Mouse (Mus musculus) kidney, postnatal 0 days (tissue): Measurements from ENCODE around the gene Dmwd. TPM values are rescaled to one million over a fixed set of nuclear protein-coding genes. Genes with fewer than 3 reads are reported as not detected.

ENCODE experiments used
- ATAC-seq: fragments of 200-750 bp; cut with Nextera tagmentation; replicated peaks from 2 replicates; pipeline ENCODE4 v1.8.0; 2017; ENCODE audit warnings: low read depth, moderate number of reproducible peaks, moderate TSS enrichment, moderate library complexity; ENCODE audit not compliant: low FRiP score
- DNase-seq: peaks from one replicate; pipeline ENCODE4 v3.0.0-alpha.2; 2016; ENCODE audit warnings: low spot score
- H3K27ac ChIP-seq: fragments of 300-500 bp; sonication (generic); 2 replicates; pipeline ENCODE4 v1.5.1; 2014; ENCODE audit warnings: mild to moderate bottlenecking
- H3K27me3 ChIP-seq: fragments of 300-500 bp; sonication (generic); 2 replicates; pipeline ENCODE4 v1.6.1; 2014; ENCODE audit warnings: low read length, mixed read lengths; ENCODE audit not compliant: insufficient read depth
- H3K36me3 ChIP-seq: fragments of 300-500 bp; sonication (generic); 2 replicates; pipeline ENCODE4 v1.6.1; 2014; ENCODE audit warnings: low read length, mixed read lengths; ENCODE audit not compliant: insufficient read depth
- H3K4me1 ChIP-seq: fragments of 300-500 bp; sonication (generic); replicated peaks from 2 replicates; pipeline ENCODE4 v1.6.1; 2014; ENCODE audit warnings: antibody characterized with exemption, low read length, mixed read lengths; ENCODE audit not compliant: insufficient read depth
- H3K4me2 ChIP-seq: fragments of 300-500 bp; sonication (generic); 2 replicates; pipeline ENCODE4 v1.6.1; 2014; ENCODE audit warnings: mild to moderate bottlenecking, low read length, moderate library complexity, mixed read lengths
- H3K4me3 ChIP-seq: fragments of 300-500 bp; sonication (generic); replicated peaks from 2 replicates; pipeline ENCODE4 v1.5.1; 2014; ENCODE audit warnings: low read depth, low read length
- H3K9ac ChIP-seq: fragments of 300-500 bp; sonication (generic); 2 replicates; pipeline ENCODE4 v1.6.1; 2014; ENCODE audit warnings: low read depth, low read length
- H3K9me3 ChIP-seq: fragments of 300-500 bp; sonication (generic); replicated peaks from 2 replicates; pipeline ENCODE4 v1.6.1; 2016; ENCODE audit warnings: low read length, inconsistent platforms, mixed read lengths
- CTCF ChIP-seq: IDR thresholded peaks from 2 replicates; pipeline ENCODE4 v1.5.1; 2016; ENCODE audit warnings: antibody characterized with exemption, low read depth, mild to moderate bottlenecking, moderate library complexity
- WGBS: fragments of 180-500 bp; shearing (Covaris S2); extraction: QIAGEN DNeasy Blood & Tissue Kit; methylation state at CpG from one replicate; pipeline ENCODE4 v1.1.7; 2014; 5-methylcytosine and 5-hydroxymethylcytosine counted together
- polyA plus RNA-seq: library from polyadenylated mRNA; unstranded; fragments of >200 nt; fragmentation: Nextera tagmentation; extraction: Ambion mirVana; gene quantifications from 2 replicates; pipeline ENCODE4 v1.2.1, GENCODE M21; 2015

Dmwd gene
- polyA plus RNA-seq, 1 experiment from 2014 or later, result 16.9 TPM

DNA sequence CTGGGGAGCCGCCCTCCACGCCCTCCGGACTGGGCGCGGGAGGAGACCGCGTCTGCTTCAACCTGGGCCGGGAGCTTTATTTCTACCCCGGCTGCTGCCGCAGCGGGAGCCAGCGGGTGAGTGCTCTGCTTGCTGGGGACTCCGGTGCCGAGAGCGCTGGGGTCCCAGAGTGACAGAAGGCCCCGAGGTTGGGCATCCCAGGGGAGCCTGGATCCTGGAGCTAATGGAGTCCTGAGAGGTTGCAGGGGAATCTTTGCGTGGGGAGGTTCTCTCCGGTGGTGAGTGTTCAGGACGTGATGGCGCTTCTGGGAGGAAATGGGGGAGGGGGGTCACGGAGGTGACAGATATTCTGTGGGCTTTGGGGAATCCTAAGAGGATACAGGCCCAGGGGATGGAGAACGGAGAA lies 562 bp downstream of the Dmwd start:
- Histone ChIP-seq H3K27me3 (no peaks in the 10 kb centered on the region), H3K27ac (peak overlapping the region; percentile 92), H3K9me3 (no peaks in the 10 kb centered on the region), H3K4me3 (peak overlapping the region; percentile 72), H3K4me2 (peak overlapping the region; percentile 81), H3K4me1 (peaks cover 11% of the 10 kb centered on the region), H3K9ac (peak overlapping the region; percentile 99), H3K36me3 (peaks cover 20% of the 10 kb centered on the region)
- under 1% methylated on average over 20 of the region's 22 CpGs for WGBS
- peak; percentile 5 for ATAC-seq
- TF ChIP-seq CTCF, result no peak
- no peak for DNase-seq

DNA sequence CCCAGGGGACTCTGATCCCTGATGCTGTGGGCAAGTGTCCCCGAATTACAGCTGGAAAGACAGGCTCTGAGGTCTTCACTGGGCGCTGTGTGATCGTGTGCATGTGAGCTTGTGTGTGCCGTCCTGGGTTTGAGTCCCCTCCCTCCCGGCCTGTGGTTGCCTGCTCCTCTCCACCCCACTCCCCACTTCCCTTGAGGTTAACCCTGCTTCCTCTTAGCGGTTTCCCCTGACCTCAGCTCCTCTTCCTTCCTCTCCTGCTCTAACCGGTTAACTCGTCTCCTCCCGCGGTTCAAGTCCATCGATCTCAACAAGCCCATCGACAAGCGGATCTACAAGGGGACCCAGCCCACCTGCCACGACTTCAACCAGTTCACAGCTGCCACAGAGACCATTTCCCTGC lies 1.7 kb downstream of the Dmwd start:
- DNase-seq (no peak), ATAC-seq (no peak)
- Histone ChIP-seq H3K27me3 (no peaks in the 10 kb centered on the region), H3K9ac (peak overlapping the region; percentile 99; the same call in 1 of the 2 replicates), H3K4me1 (peaks cover 17% of the 10 kb centered on the region), H3K4me2 (peak overlapping the region; percentile 81), H3K27ac (no peak overlapping the region), H3K36me3 (peaks cover 28% of the 10 kb centered on the region), H3K9me3 (no peaks in the 10 kb centered on the region), H3K4me3 (peak overlapping the region; percentile 72; the same call in 1 of the 2 replicates)
- 38% methylated on average over 14 of the region's 14 CpGs for WGBS
- no peak for TF ChIP-seq CTCF

DNA sequence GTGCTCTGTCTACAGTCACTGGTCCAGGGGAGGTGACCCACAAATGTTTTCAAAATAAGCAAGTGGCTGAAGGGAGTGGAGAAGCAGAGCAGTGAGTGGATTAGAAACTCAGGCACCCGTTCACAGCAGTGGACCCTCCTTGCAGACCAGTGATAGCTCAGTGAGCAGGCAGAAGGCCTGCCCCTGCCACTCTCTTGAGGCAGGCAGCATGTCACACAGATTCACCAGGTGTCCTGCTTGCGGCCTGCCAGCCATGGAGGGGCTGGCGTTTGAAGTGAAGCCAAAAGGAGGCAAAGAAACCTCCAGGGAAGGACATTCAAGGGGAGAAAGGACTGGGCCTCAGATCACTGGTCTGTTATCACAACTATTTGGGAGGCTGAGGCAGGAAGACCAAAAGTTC lies 2.7 kb downstream of the Dmwd start:
- Histone ChIP-seq H3K36me3 (peaks cover 28% of the 10 kb centered on the region), H3K27me3 (no peaks in the 10 kb centered on the region), H3K27ac (no peak overlapping the region), H3K4me3 (no peak overlapping the region), H3K4me2 (no peak overlapping the region), H3K9ac (no peak overlapping the region), H3K9me3 (no peaks in the 10 kb centered on the region), H3K4me1 (peaks cover 26% of the 10 kb centered on the region)
- 57% methylated on average over 3 of the region's 3 CpGs for WGBS
- ATAC-seq (no peak), DNase-seq (no peak)
- TF ChIP-seq CTCF, result no peak

DNA sequence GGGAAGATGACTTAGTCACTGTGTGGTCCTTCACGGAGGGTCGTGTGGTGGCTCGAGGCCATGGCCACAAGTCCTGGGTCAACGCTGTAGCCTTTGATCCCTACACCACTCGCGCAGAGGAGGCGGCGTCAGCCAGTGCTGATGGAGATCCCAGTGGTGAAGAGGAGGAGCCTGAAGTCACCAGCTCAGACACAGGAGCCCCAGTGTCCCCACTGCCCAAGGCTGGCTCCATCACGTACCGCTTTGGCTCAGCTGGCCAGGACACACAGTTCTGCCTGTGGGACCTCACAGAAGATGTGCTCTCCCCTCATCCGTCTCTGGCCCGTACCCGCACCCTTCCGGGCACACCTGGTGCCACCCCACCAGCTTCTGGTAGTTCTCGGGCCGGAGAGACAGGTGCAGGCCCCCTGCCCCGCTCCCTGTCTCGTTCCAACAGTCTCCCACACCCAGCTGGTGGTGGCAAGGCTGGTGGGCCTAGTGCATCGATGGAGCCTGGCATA lies 4.5 kb downstream of the Dmwd start:
- Histone ChIP-seq H3K36me3 (peaks cover 28% of the 10 kb centered on the region), H3K9ac (no peak overlapping the region), H3K9me3 (no peaks in the 10 kb centered on the region), H3K4me3 (no peak overlapping the region), H3K4me2 (no peak overlapping the region), H3K4me1 (peaks cover 44% of the 10 kb centered on the region), H3K27me3 (no peaks in the 10 kb centered on the region), H3K27ac (no peak overlapping the region)
- ATAC-seq (no peak), DNase-seq (no peak)
- TF ChIP-seq CTCF, result no peak
- WGBS, result 79% methylated on average over 19 of the region's 19 CpGs

DNA sequence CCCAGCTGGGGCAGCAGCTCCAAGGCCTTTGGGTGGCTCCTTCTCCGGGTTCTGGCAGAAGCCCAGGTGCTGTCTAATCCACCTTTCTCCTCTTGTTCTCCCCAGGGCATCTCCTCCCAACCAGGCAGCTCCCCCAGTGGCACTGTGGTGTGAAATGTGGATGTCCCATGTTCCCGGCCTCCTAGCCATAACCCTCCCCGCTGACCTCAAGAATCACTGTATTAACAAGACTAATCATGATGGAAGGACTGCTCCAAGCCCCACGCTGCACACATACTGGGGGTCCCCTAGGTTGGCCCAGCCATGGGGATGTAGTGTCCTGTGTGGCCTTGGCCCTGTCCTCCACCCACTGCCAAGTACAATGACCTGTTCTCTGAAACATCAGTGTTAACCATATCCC lies 6.1 kb downstream of the Dmwd start:
- H3K9me3 ChIP-seq, result no peaks in the 10 kb centered on the region
- H3K4me3 ChIP-seq, result no peak overlapping the region
- H3K27ac ChIP-seq, result no peak overlapping the region
- no peaks in the 10 kb centered on the region for H3K27me3 ChIP-seq
- WGBS, result 75% methylated on average over 4 of the region's 4 CpGs
- no peak overlapping the region for H3K4me2 ChIP-seq
- TF ChIP-seq CTCF, result no peak
- peaks cover 49% of the 10 kb centered on the region for H3K4me1 ChIP-seq
- no peak for ATAC-seq
- H3K36me3 ChIP-seq, result peaks cover 28% of the 10 kb centered on the region
- 0 out of 2 replicates have a peak overlapping the region, but pooled peaks have one; percentile 23 for H3K9ac ChIP-seq
- DNase-seq, result no peak

DNA sequence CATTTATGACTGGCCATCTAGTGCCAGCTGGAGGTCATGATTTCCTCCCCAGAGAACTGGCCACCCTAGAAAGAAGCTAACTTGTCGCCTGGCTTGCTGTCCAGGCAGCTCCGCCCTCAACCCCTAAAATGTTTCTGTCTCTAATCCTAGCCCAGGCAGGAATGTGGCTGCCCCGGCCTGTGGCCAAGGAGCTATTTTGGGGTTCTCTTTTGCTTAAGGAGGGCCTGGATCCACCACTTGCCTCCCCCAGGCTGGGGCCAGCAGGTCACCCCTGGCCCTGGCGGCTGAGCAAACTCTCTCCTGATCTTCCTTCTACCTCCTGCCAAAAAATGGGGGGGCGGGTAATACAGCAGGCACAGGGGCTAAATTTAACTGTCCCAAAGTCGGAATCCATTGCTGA lies 7.1 kb downstream of the Dmwd start:
- H3K27ac ChIP-seq, result peak overlapping the region; percentile 57
- 35% methylated on average over 6 of the region's 6 CpGs for WGBS
- no peak for TF ChIP-seq CTCF
- H3K36me3 ChIP-seq, result peaks cover 32% of the 10 kb centered on the region
- DNase-seq (no peak), ATAC-seq (no peak)
- H3K4me1 ChIP-seq, result peaks cover 42% of the 10 kb centered on the region
- H3K4me2 ChIP-seq, result peak overlapping the region; percentile 51; the same call in 1 of the 2 replicates
- 0 out of 2 replicates have a peak overlapping the region, but pooled peaks have one; percentile 31 for H3K9ac ChIP-seq
- no peaks in the 10 kb centered on the region for H3K9me3 ChIP-seq
- H3K4me3 ChIP-seq, result no peak overlapping the region
- H3K27me3 ChIP-seq, result no peaks in the 10 kb centered on the region

DNA sequence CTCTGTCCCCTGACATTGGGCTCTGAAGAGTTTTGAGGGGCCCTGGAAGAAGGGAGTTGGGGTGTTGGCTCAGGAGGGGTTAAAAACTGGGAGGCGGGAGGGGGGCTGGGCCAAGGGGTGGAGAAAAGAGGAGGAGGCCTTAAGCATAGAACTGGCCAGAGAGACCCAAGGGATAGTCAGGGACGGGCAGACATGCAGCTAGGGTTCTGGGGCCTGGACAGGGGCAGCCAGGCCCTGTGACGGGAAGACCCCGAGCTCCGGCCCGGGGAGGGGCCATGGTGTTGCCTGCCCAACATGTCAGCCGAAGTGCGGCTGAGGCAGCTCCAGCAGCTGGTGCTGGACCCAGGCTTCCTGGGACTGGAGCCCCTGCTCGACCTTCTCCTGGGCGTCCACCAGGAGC lies 7.7 kb downstream of the Dmwd start, which contains the start of gene Dmpk:
TSS of gene Dmpk (plus strand) at position 149 of the 400 bp plus-strand sequence.
- peak; percentile 61 for DNase-seq
- peak within 1 kb of the TSS; percentile 57 for H3K27ac ChIP-seq
- 0 out of 2 replicates have a peak within 1 kb of the TSS, but pooled peaks have one; percentile 31 for H3K9ac ChIP-seq
- no peaks in the 10 kb centered on the region for H3K9me3 ChIP-seq
- ATAC-seq, result no peak; the same call in 1 of the 2 replicates
- H3K27me3 ChIP-seq, result no peaks in the 10 kb centered on the region
- H3K4me1 ChIP-seq, result peaks cover 42% of the 10 kb centered on the region
- TF ChIP-seq CTCF, result no peak
- H3K36me3 ChIP-seq, result peaks cover 33% of the 10 kb centered on the region
- H3K4me3 ChIP-seq, result peak within 1 kb of the TSS; percentile 30; the same call in 1 of the 2 replicates
- 23% methylated on average over 10 of the region's 10 CpGs for WGBS
- H3K4me2 ChIP-seq, result peak within 1 kb of the TSS; percentile 51
